Comparison of ENCODE assay signal across 28 mouse cellular contexts in the genomic region with DNA sequence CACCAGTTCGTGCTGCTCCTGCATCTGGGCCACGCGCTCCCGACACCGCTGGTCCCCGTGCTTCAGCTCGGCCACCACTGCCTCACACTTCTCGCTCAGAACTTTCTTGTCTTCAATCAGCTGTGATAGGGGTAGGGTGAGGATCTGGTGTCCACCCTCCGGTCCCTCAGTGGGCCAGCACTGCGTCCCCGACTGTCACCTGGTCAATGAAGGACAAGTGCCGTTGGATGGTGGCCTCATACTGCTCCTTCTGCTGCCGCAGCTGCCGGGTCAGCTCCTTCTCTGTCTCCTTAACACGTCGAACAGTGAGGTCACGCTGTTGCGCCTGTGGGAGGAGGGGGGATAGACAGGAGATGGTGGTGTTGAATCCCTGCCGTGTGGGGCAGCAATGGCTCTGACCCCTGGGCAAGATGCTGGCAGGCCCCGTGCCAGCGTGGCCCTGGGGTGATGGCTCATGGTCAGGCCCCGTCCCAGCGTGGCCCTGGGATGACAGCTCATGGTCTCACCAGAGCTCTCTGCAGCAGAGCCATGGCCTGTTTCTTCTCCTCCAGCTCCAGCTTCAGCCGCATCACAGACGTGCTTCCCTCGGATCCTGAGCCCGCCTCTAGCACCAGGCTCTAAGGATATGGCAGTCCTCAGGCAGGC. TPM values are rescaled to one million over a fixed set of nuclear protein-coding genes. Genes with fewer than 3 reads are reported as not detected.
DNase-seq lines count a peak whose midpoint lies in the region; ATAC-seq and TF ChIP-seq lines count a peak whose summit lies in the region.
"Had no signal": no experiment of that assay in that cellular context is flagged by ENCODE, and none has a peak within 500 bp of the region (broad histone marks: within the 10 kb centered on the region; RNA-seq: fewer than 3 reads in every experiment).

No protein-coding gene starts in this region.

- no peak overlapping the region for H3K27ac ChIP-seq in stomach, embryonic 15.5 days
- no peak overlapping the region for H3K27ac ChIP-seq in stomach, postnatal 0 days (replicated peaks)
- H3K27ac ChIP-seq: forebrain, embryonic 12.5 days; hindbrain, postnatal 0 days; intestine, embryonic 15.5 days; liver, embryonic 14.5 days; macrophage had no signal

- intact Hi-C loops in heart, postnatal 36 days (cut with DNase I) = no loop called here

- peak; percentile 91 for DNase-seq in heart, adult 11 months
- no peak for DNase-seq in heart, postnatal 36 days
- DNase-seq in stomach, postnatal 0 days (ENCODE audit: low spot score) = no peak
- DNase-seq in adrenal gland, postnatal 36 days = peak; percentile 86 to 88
- no peak for DNase-seq in frontal cortex, postnatal 25 days (ENCODE audit: low spot score in 2 of 2)
- DNase-seq in cerebellum, postnatal 25 days = no peak
- DNase-seq: cerebellum, adult 8-10 months; cerebellum, postnatal 36 days; gastrocnemius, postnatal 14 days; heart, postnatal 4 days; kidney, adult 8-10 months; kidney, postnatal 10 days; liver; lung, adult 2 months; lung, postnatal 10 days; midbrain, embryonic 14.5 days; right cerebral cortex, postnatal 25 days; thymus, adult 2 months; thymus, postnatal 36 days had no signal

- H3K27me3 ChIP-seq in stomach, embryonic 15.5 days (replicated peaks) = no peaks in the 10 kb centered on the region
- H3K27me3 ChIP-seq in stomach, postnatal 0 days (ENCODE audit: control insufficient read depth, insufficient read depth, low read length) = no peaks in the 10 kb centered on the region
- H3K27me3 ChIP-seq: forebrain, embryonic 12.5 days; intestine, embryonic 15.5 days had no signal

- peaks cover 6% of the 10 kb centered on the region; the same call in 1 of the 2 replicates for H3K4me1 ChIP-seq in stomach, embryonic 15.5 days
- no peaks in the 10 kb centered on the region for H3K4me1 ChIP-seq in stomach, postnatal 0 days (replicated peaks; ENCODE audit: control insufficient read depth, insufficient read depth)

- no peak overlapping the region for H3K4me2 ChIP-seq in stomach, embryonic 15.5 days
- H3K4me2 ChIP-seq in stomach, postnatal 0 days (replicated peaks; ENCODE audit: low read depth) = no peak overlapping the region
- H3K4me2 ChIP-seq: forebrain, embryonic 12.5 days; heart, embryonic 11.5 days; intestine, embryonic 15.5 days had no signal

- WGBS in stomach, embryonic 15.5 days = 89% methylated on average over 27 of the region's 27 CpGs
- WGBS in stomach, postnatal 0 days = 91% methylated on average over 27 of the region's 27 CpGs

- H3K4me3 ChIP-seq in stomach, embryonic 15.5 days (replicated peaks) = no peak overlapping the region
- H3K4me3 ChIP-seq in stomach, postnatal 0 days (ENCODE audit: low read depth, low read length) = no peak overlapping the region
- H3K4me3 ChIP-seq: erythroblast, embryonic 14.5 days; forebrain, embryonic 12.5 days; intestine, embryonic 15.5 days had no signal

- H3K9ac ChIP-seq in stomach, embryonic 15.5 days = 0 out of 2 replicates have a peak overlapping the region, but pooled peaks have one; percentile 0
- no peak overlapping the region for H3K9ac ChIP-seq in stomach, postnatal 0 days (ENCODE audit: low read length)
- H3K9ac ChIP-seq: forebrain, embryonic 12.5 days; intestine, embryonic 15.5 days; liver, embryonic 14.5 days had no signal

- H3K36me3 ChIP-seq in stomach, embryonic 15.5 days = peaks cover 35% of the 10 kb centered on the region
- H3K36me3 ChIP-seq in stomach, postnatal 0 days (ENCODE audit: control insufficient read depth, insufficient read depth, low read length) = peaks cover 18% of the 10 kb centered on the region

- no peak for TF ChIP-seq CTCF in stomach, postnatal 0 days (IDR thresholded peaks at IDR 0.05; ENCODE audit: low read depth)

- no peaks in the 10 kb centered on the region for H3K9me3 ChIP-seq in stomach, embryonic 15.5 days
- no peaks in the 10 kb centered on the region for H3K9me3 ChIP-seq in stomach, postnatal 0 days (ENCODE audit: control insufficient read depth, low read length)
- H3K9me3 ChIP-seq: forebrain, embryonic 12.5 days; intestine, embryonic 15.5 days had no signal

- no peak for ATAC-seq in stomach, embryonic 15.5 days (ENCODE audit: insufficient read depth, low FRiP score, low read depth)
- no peak for ATAC-seq in stomach, postnatal 0 days (ENCODE audit: low FRiP score, low TSS enrichment)
- ATAC-seq: hindbrain, postnatal 0 days; intestine, embryonic 15.5 days had no signal

- no peak for TF ChIP-seq EP300 in stomach, postnatal 0 days (optimal IDR thresholded peaks at IDR 0.05)

RNA-seq across cellular contexts. Expression of a gene that starts 16.2 kb away (rescaled TPM):
- total RNA-seq in heart, postnatal 36 days (2021) = 10 to 100 TPM in 1 of 2 experiments, 1 to 10 TPM in 1; 9.6 to 11.5 TPM
- 21.6 and 25.1 TPM in 2 replicates for polyA plus RNA-seq in stomach, embryonic 15.5 days (2015; fragmentation: Nextera tagmentation; extraction: Ambion mirVana)
- 5.8 and 6.3 TPM in 2 replicates for polyA plus RNA-seq in stomach, postnatal 0 days (2015; fragmentation: Nextera tagmentation; extraction: Ambion mirVana)
- total RNA-seq in adrenal gland, postnatal 36 days (2021) = 100 to 1,000 TPM in 1 of 2 experiments, 10 to 100 TPM in 1; 35.5 to 207 TPM

RNA-seq across cellular contexts. Expression of a gene that starts 23.4 kb away (rescaled TPM):
- 1 to 10 TPM; 3.8 to 4.4 TPM for total RNA-seq in heart, postnatal 36 days (2021)
- 3.8 and 4.5 TPM in 2 replicates for polyA plus RNA-seq in stomach, embryonic 15.5 days (2015; fragmentation: Nextera tagmentation; extraction: Ambion mirVana)
- 1.6 and 2.1 TPM in 2 replicates for polyA plus RNA-seq in stomach, postnatal 0 days (2015; fragmentation: Nextera tagmentation; extraction: Ambion mirVana)
- 10 to 100 TPM in 1 of 2 experiments, 1 to 10 TPM in 1; 9.2 to 13.2 TPM for total RNA-seq in adrenal gland, postnatal 36 days (2021)
- total RNA-seq: megakaryocyte-erythroid progenitor cell, adult 5-6 weeks had no signal

RNA-seq across cellular contexts. Expression of a gene that starts 28.1 kb away (rescaled TPM):
- 1 to 10 TPM; 7.0 to 7.4 TPM for total RNA-seq in heart, postnatal 36 days (2021)
- polyA plus RNA-seq in stomach, embryonic 15.5 days (2015; fragmentation: Nextera tagmentation; extraction: Ambion mirVana) = 17.7 and 19.0 TPM in 2 replicates
- polyA plus RNA-seq in stomach, postnatal 0 days (2015; fragmentation: Nextera tagmentation; extraction: Ambion mirVana) = 8.3 and 11.5 TPM in 2 replicates
- 10 to 100 TPM; 11.5 to 12.7 TPM for total RNA-seq in adrenal gland, postnatal 36 days (2021)

RNA-seq across cellular contexts. Expression of a gene that starts 28.3 kb away (rescaled TPM):
- total RNA-seq in heart, postnatal 36 days (2021) = 10 to 100 TPM; 64.5 to 67.7 TPM
- polyA plus RNA-seq in stomach, embryonic 15.5 days (2015; fragmentation: Nextera tagmentation; extraction: Ambion mirVana) = 81.5 and 83.1 TPM in 2 replicates
- 84.8 and 84.9 TPM in 2 replicates for polyA plus RNA-seq in stomach, postnatal 0 days (2015; fragmentation: Nextera tagmentation; extraction: Ambion mirVana)
- total RNA-seq in adrenal gland, postnatal 36 days (2021) = 10 to 100 TPM; 59.9 to 69.4 TPM

Comparison
In these comparisons a context has a peak if more than half of its experiments do, and no peak if none do; other contexts are left out.
1. DNase-seq: peak in heart, adult 11 months (single experiment) and adrenal gland, postnatal 36 days (2 of 2); none in heart, postnatal 36 days (0 of 2), stomach, postnatal 0 days (single experiment), frontal cortex, postnatal 25 days (0 of 2) and cerebellum, postnatal 25 days (0 of 2).